Mouse (Mus musculus): ENCODE data around the gene Cib1. TPM values are rescaled to one million over a fixed set of nuclear protein-coding genes. Genes with fewer than 3 reads are reported as not detected.

The Cib1 gene
- total RNA-seq, 2 experiments from 2014 or later, result 15.2 to 18.6 TPM

- no peak for DNase-seq
These were observed 48.6 kb downstream of the Cib1 start for GRCm38 (mm10) chr7:80183969-80184368.

GRCm38 (mm10) chr7:80183466-80183865, 49.1 kb downstream of the Cib1 start:
- no peak for DNase-seq

GRCm38 (mm10) chr7:80182139-80182538, 50.5 kb downstream of the Cib1 start:
- DNase-seq, result no peak

GRCm38 (mm10) chr7:80181078-80181477, 51.5 kb downstream of the Cib1 start:
- no peak for DNase-seq

GRCm38 (mm10) chr7:80180202-80180601, 52.4 kb downstream of the Cib1 start:
- DNase-seq, result no peak

GRCm38 (mm10) chr7:80179790-80180189, 52.8 kb downstream of the Cib1 start:
- DNase-seq, result peak in 1 of 2 experiments; percentile 40

- no peak for DNase-seq
These were observed 53.3 kb downstream of the Cib1 start for GRCm38 (mm10) chr7:80179327-80179726.

- no peak for DNase-seq
These were observed 54.4 kb downstream of the Cib1 start for GRCm38 (mm10) chr7:80178037-80178729.

- DNase-seq, result no peak
These were observed 55.2 kb downstream of the Cib1 start for GRCm38 (mm10) chr7:80177438-80177837.

Other genes with a start within 250 kb of the Cib1 start
- gene Zfp710, start 208.0 kb downstream of the Cib1 start, total RNA-seq (2021), result 10 to 100 TPM; 21.6 to 22.4 TPM
- gene Idh2, start 117.4 kb downstream of the Cib1 start, total RNA-seq (2021), result 1,000 to 10,000 TPM; 2,187 to 2,245 TPM
- 10 to 100 TPM; 10.6 to 12.6 TPM for gene Sema4b, start 46.0 kb downstream of the Cib1 start, total RNA-seq (2021)
- gene Gdpgp1, start 52 bp upstream of the Cib1 start, total RNA-seq (2021), result 1 to 10 TPM; 1.2 to 1.6 TPM
- gene Ttll13, start 13.6 kb upstream of the Cib1 start, total RNA-seq (2021), result under 1 TPM; 0.12 to 0.36 TPM
- 10 to 100 TPM; 26.1 to 30.2 TPM for gene Ngrn, start 28.4 kb upstream of the Cib1 start, total RNA-seq (2021)
- 1 to 10 TPM; 7.2 to 9.0 TPM for gene Vps33b, start 36.8 kb upstream of the Cib1 start, total RNA-seq (2021)
- gene Prc1, start 61.6 kb upstream of the Cib1 start, total RNA-seq (2021), result 1 to 10 TPM in 1 of 2 experiments, under 1 TPM in 1; 0.87 to 2.2 TPM
- gene Rccd1, start 91.6 kb upstream of the Cib1 start, total RNA-seq (2021), result 1 to 10 TPM; 4.7 to 6.8 TPM
- 10 to 100 TPM; 15.8 to 16.0 TPM for gene Unc45a, start 108.2 kb upstream of the Cib1 start, total RNA-seq (2021)
- gene Hddc3, start 110.3 kb upstream of the Cib1 start, total RNA-seq (2021), result 10 to 100 TPM; 32.4 to 35.5 TPM
- gene Man2a2, start 138.6 kb upstream of the Cib1 start, total RNA-seq (2021), result 10 to 100 TPM; 54.6 to 55.7 TPM
- 10 to 100 TPM in 1 of 2 experiments, 1 to 10 TPM in 1; 9.9 to 11.4 TPM for gene Fes, start 155.1 kb upstream of the Cib1 start, total RNA-seq (2021)
- gene Furin, start 172.6 kb upstream of the Cib1 start, total RNA-seq (2021), result 100 to 1,000 TPM; 103 to 114 TPM